ENCODE assay signal across 8 mouse cellular contexts in genomic region chr19:55741439-55741928, GRCm38 (mm10). TPM values are rescaled to one million over a fixed set of nuclear protein-coding genes. Genes with fewer than 3 reads are reported as not detected.
DNase-seq lines count a peak whose midpoint lies in the region; ATAC-seq and TF ChIP-seq lines count a peak whose summit lies in the region.

Gene Tcf7l2 (plus strand): TSS chr19:55741820.

- peak; percentile 90 for DNase-seq in CD4-positive, CD25-positive, alpha-beta regulatory T cell, adult 2 months (ENCODE audit: low read depth, low spot score)
- DNase-seq in forebrain, embryonic 14.5 days (ENCODE audit: low spot score): peak; percentile 96
- peak; percentile 90 to 93 for DNase-seq in heart, postnatal 10 days
- peak; percentile 93 for DNase-seq in large intestine, adult 2 months (ENCODE audit: low read depth, low spot score)
- peak; percentile 96 for DNase-seq in stomach, postnatal 0 days (ENCODE audit: low spot score)

- H3K4me1 ChIP-seq in brown adipose tissue, adult 24 weeks (ENCODE audit: control insufficient read depth, insufficient read depth, insufficient read length, low read length): peaks cover 8% of the 10 kb centered on the region; the same call in 1 of the 2 replicates
- peaks cover 23% of the 10 kb centered on the region for H3K4me1 ChIP-seq in forebrain, embryonic 14.5 days (ENCODE audit: control insufficient read depth, insufficient read depth, low read length)
- H3K4me1 ChIP-seq in liver, embryonic 16.5 days (ENCODE audit: control insufficient read depth, low read depth, low read length): peaks cover 3% of the 10 kb centered on the region
- peaks cover 33% of the 10 kb centered on the region for H3K4me1 ChIP-seq in neural tube, embryonic 12.5 days
- no peaks in the 10 kb centered on the region for H3K4me1 ChIP-seq in stomach, postnatal 0 days (replicated peaks; ENCODE audit: control insufficient read depth, insufficient read depth)

- intact Hi-C loops in heart, postnatal 10 days (cut with DNase I): loop anchor here (2.0 to 5.0 kb wide), 4 partner anchors 99 to 194 kb away; no protein-coding TSS in a partner anchor

- H3K27ac ChIP-seq in brown adipose tissue, adult 24 weeks (replicated peaks; ENCODE audit: low read depth, low read length): peak within 1 kb of the TSS; percentile 99
- H3K27ac ChIP-seq in forebrain, embryonic 14.5 days (ENCODE audit: low read depth, low read length): peak within 1 kb of the TSS; percentile 90
- H3K27ac ChIP-seq in liver, embryonic 16.5 days (ENCODE audit: low read length): peak within 1 kb of the TSS; percentile 81
- peak within 1 kb of the TSS; percentile 77 for H3K27ac ChIP-seq in neural tube, embryonic 12.5 days
- H3K27ac ChIP-seq in stomach, postnatal 0 days (replicated peaks): peak within 1 kb of the TSS; percentile 99

- H3K9ac ChIP-seq in forebrain, embryonic 14.5 days (ENCODE audit: low read length): peak within 1 kb of the TSS; percentile 87
- peak within 1 kb of the TSS; percentile 66 for H3K9ac ChIP-seq in liver, embryonic 16.5 days (ENCODE audit: low read depth, low read length)
- peak within 1 kb of the TSS; percentile 85 for H3K9ac ChIP-seq in neural tube, embryonic 12.5 days
- H3K9ac ChIP-seq in stomach, postnatal 0 days (ENCODE audit: low read length): peak within 1 kb of the TSS; percentile 98

- WGBS in forebrain, embryonic 14.5 days: 1% methylated on average over 42 of the region's 42 CpGs
- under 1% methylated on average over 42 of the region's 42 CpGs for WGBS in large intestine, adult 2 months
- under 1% methylated on average over 35 of the region's 42 CpGs for WGBS in liver, embryonic 16.5 days (ENCODE audit: insufficient replicate concordance)
- under 1% methylated on average over 42 of the region's 42 CpGs for WGBS in neural tube, embryonic 12.5 days
- WGBS in stomach, postnatal 0 days: 1% methylated on average over 39 of the region's 42 CpGs

- ATAC-seq in forebrain, embryonic 14.5 days: peak; percentile 89
- ATAC-seq in liver, embryonic 16.5 days (ENCODE audit: low read depth): peak; percentile 85
- ATAC-seq in neural tube, embryonic 12.5 days (ENCODE audit: low FRiP score, low read depth): peak; percentile 81
- peak; percentile 92 for ATAC-seq in stomach, postnatal 0 days (ENCODE audit: low FRiP score, low TSS enrichment)

- H3K4me3 ChIP-seq in brown adipose tissue, adult 24 weeks (ENCODE audit: insufficient read depth, low read depth, low read length): peak within 1 kb of the TSS; percentile 85
- peak within 1 kb of the TSS; percentile 53 for H3K4me3 ChIP-seq in forebrain, embryonic 14.5 days (ENCODE audit: low read depth, low read length)
- peak within 1 kb of the TSS; percentile 66 for H3K4me3 ChIP-seq in liver, embryonic 16.5 days (ENCODE audit: low read depth, low read length)
- H3K4me3 ChIP-seq in neural tube, embryonic 12.5 days: peak within 1 kb of the TSS; percentile 67
- H3K4me3 ChIP-seq in stomach, postnatal 0 days (ENCODE audit: low read depth, low read length): peak within 1 kb of the TSS; percentile 84

- no peaks in the 10 kb centered on the region for H3K27me3 ChIP-seq in forebrain, embryonic 14.5 days (replicated peaks; ENCODE audit: control insufficient read depth, insufficient read depth, low read length)
- peaks cover 56% of the 10 kb centered on the region for H3K27me3 ChIP-seq in liver, embryonic 16.5 days (ENCODE audit: control insufficient read depth, insufficient read depth, low read depth, low read length)
- 0 out of 2 replicates have a peak, but pooled peaks cover 5% of the 10 kb centered on the region for H3K27me3 ChIP-seq in neural tube, embryonic 12.5 days (replicated peaks)
- no peaks in the 10 kb centered on the region for H3K27me3 ChIP-seq in stomach, postnatal 0 days (ENCODE audit: control insufficient read depth, insufficient read depth, low read length)

- peak within 1 kb of the TSS; percentile 81 for H3K4me2 ChIP-seq in forebrain, embryonic 14.5 days (ENCODE audit: low read length)
- peak within 1 kb of the TSS; percentile 67 for H3K4me2 ChIP-seq in liver, embryonic 16.5 days (ENCODE audit: low read depth, low read length)
- H3K4me2 ChIP-seq in neural tube, embryonic 12.5 days (replicated peaks): peak within 1 kb of the TSS; percentile 83
- H3K4me2 ChIP-seq in stomach, postnatal 0 days (replicated peaks; ENCODE audit: low read depth): peak within 1 kb of the TSS; percentile 86

- H3K36me3 ChIP-seq in forebrain, embryonic 14.5 days (ENCODE audit: control insufficient read depth, insufficient read depth, low read length): no peaks in the 10 kb centered on the region
- no peaks in the 10 kb centered on the region for H3K36me3 ChIP-seq in liver, embryonic 16.5 days (ENCODE audit: control insufficient read depth, insufficient read depth)
- no peaks in the 10 kb centered on the region for H3K36me3 ChIP-seq in neural tube, embryonic 12.5 days
- H3K36me3 ChIP-seq in stomach, postnatal 0 days (ENCODE audit: control insufficient read depth, insufficient read depth, low read length): no peaks in the 10 kb centered on the region

- peak; percentile 11; the same call in 1 of the 2 replicates for TF ChIP-seq CTCF in stomach, postnatal 0 days (IDR thresholded peaks at IDR 0.05; ENCODE audit: low read depth)

- H3K9me3 ChIP-seq in forebrain, embryonic 14.5 days (replicated peaks; ENCODE audit: control insufficient read depth, low read length): no peaks in the 10 kb centered on the region
- H3K9me3 ChIP-seq in liver, embryonic 16.5 days (replicated peaks; ENCODE audit: control insufficient read depth, low read length): no peaks in the 10 kb centered on the region
- no peaks in the 10 kb centered on the region for H3K9me3 ChIP-seq in neural tube, embryonic 12.5 days
- H3K9me3 ChIP-seq in stomach, postnatal 0 days (ENCODE audit: control insufficient read depth, low read length): no peaks in the 10 kb centered on the region

- TF ChIP-seq EP300 in stomach, postnatal 0 days (optimal IDR thresholded peaks at IDR 0.05): no peak

RNA-seq across cellular contexts. Expression of gene Tcf7l2, which starts in this region (rescaled TPM):
- 8.1 and 8.5 TPM in 2 replicates for polyA plus RNA-seq in brown adipose tissue, adult 24 weeks (2012; ENCODE audit: insufficient read depth, insufficient read length, missing spikeins)
- 196 and 221 TPM in 2 replicates for polyA plus RNA-seq in forebrain, embryonic 14.5 days (2014; fragmentation: Nextera tagmentation; extraction: Ambion mirVana)
- total RNA-seq in heart, postnatal 10 days (2021): 10 to 100 TPM; 21.9 to 22.3 TPM
- 22.0 and 37.3 TPM in 2 replicates for polyA plus RNA-seq in large intestine, adult 2 months (2012; rRNA removed)
- polyA plus RNA-seq in liver, embryonic 16.5 days (2015; fragmentation: Nextera tagmentation; extraction: Ambion mirVana): 16.5 and 20.7 TPM in 2 replicates
- polyA plus RNA-seq in neural tube, embryonic 12.5 days (2016; fragmentation: Nextera tagmentation; extraction: Ambion mirVana): 39.1 and 39.5 TPM in 2 replicates
- 40.6 and 41.7 TPM in 2 replicates for polyA plus RNA-seq in stomach, postnatal 0 days (2015; fragmentation: Nextera tagmentation; extraction: Ambion mirVana)

Comparison
In these comparisons a context has a peak if more than half of its experiments do, and no peak if none do; other contexts are left out.
1. Peak in every context shown above with its lines: DNase-seq, ATAC-seq, H3K4me3 ChIP-seq and H3K27ac ChIP-seq.